Mouse (Mus musculus): Measurements from ENCODE around the gene 2810004N23Rik. TPM values are rescaled to one million over a fixed set of nuclear protein-coding genes. Genes with fewer than 3 reads are reported as not detected.

Gene 2810004N23Rik
- polyA plus RNA-seq, 1 experiment from 2014 or later: 41.5 TPM

DNA sequence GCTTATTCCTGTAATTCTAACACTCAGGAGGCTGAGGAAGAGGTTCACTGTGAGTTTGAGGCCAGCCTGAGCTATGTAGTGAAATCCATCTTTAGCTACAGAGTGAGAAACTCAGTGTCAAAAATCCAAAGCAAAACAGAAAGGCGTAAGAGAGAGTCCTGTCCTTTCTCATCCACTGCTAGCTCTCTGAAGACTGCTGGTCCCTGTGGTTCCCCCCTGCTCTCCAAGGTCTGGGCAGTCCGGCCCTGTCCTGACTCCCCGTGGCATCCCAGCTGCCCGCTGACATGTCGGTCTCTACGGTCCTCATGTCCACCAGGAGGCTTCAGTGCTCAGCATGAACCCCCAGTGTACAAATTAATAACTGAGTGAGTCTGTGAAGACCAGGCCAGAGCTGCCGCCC, 26.6 kb downstream of the 2810004N23Rik start:
- Histone ChIP-seq H3K4me3 (ENCODE audit: low read depth, low read length) (no peak overlapping the region), H3K9me3 (ENCODE audit: control insufficient read depth, low read length) (no peaks in the 10 kb centered on the region), H3K36me3 (ENCODE audit: control insufficient read depth, insufficient read depth, low read length) (peaks cover 15% of the 10 kb centered on the region), H3K27me3 (ENCODE audit: control insufficient read depth, insufficient read depth, low read length) (no peaks in the 10 kb centered on the region), H3K4me2 (ENCODE audit: low read depth) (no peak overlapping the region), H3K9ac (ENCODE audit: low read length) (no peak overlapping the region), H3K4me1 (ENCODE audit: control insufficient read depth, insufficient read depth, low read length) (no peaks in the 10 kb centered on the region), H3K27ac (ENCODE audit: low read depth, low read length) (no peak overlapping the region)
- 78% methylated on average over 7 of the region's 7 CpGs for WGBS
- no peak for DNase-seq (ENCODE audit: low spot score)
- no peak for ATAC-seq (ENCODE audit: insufficient read depth, low FRiP score, low TSS enrichment)

DNA sequence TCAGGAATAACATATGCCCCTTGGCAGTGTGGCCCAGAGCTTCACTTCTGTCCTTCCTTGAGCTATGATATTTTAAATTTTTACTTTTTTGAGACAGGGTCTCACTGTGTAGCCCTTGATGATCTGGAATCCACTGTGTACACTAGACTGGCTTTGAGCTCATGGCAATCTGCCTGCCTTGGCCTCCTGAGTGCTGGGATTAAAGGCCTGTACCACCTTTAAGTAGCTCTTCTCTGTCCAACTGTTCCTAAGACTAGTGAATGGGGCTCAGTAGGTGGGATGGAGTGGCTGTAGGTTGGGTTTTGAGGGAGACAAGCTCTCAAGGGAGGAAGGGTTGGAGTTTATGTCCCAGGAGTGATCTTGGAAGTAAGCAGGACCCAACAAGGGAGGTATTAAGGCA, 27.1 kb downstream of the 2810004N23Rik start:
- Histone ChIP-seq H3K36me3 (ENCODE audit: control insufficient read depth, insufficient read depth, low read length) (peaks cover 15% of the 10 kb centered on the region), H3K27me3 (ENCODE audit: control insufficient read depth, insufficient read depth, low read length) (no peaks in the 10 kb centered on the region), H3K9me3 (ENCODE audit: control insufficient read depth, low read length) (no peaks in the 10 kb centered on the region), H3K4me1 (ENCODE audit: control insufficient read depth, insufficient read depth, low read length) (no peaks in the 10 kb centered on the region), H3K4me3 (ENCODE audit: low read depth, low read length) (no peak overlapping the region), H3K9ac (ENCODE audit: low read length) (no peak overlapping the region), H3K27ac (ENCODE audit: low read depth, low read length) (no peak overlapping the region), H3K4me2 (ENCODE audit: low read depth) (no peak overlapping the region)
- DNase-seq (ENCODE audit: low spot score) (no peak), ATAC-seq (ENCODE audit: insufficient read depth, low FRiP score, low TSS enrichment) (no peak)

- H3K9ac ChIP-seq (ENCODE audit: low read length): no peak overlapping the region
- no peak overlapping the region for H3K4me2 ChIP-seq (ENCODE audit: low read depth)
- no peaks in the 10 kb centered on the region for H3K27me3 ChIP-seq (ENCODE audit: control insufficient read depth, insufficient read depth, low read length)
- DNase-seq (ENCODE audit: low spot score): no peak
- H3K9me3 ChIP-seq (ENCODE audit: control insufficient read depth, low read length): no peaks in the 10 kb centered on the region
- WGBS: 42% methylated on average over 15 of the region's 15 CpGs
- H3K36me3 ChIP-seq (ENCODE audit: control insufficient read depth, insufficient read depth, low read length): peaks cover 6% of the 10 kb centered on the region
- no peak overlapping the region for H3K27ac ChIP-seq (ENCODE audit: low read depth, low read length)
- no peaks in the 10 kb centered on the region for H3K4me1 ChIP-seq (ENCODE audit: control insufficient read depth, insufficient read depth, low read length)
- no peak for ATAC-seq (ENCODE audit: insufficient read depth, low FRiP score, low TSS enrichment)
- H3K4me3 ChIP-seq (ENCODE audit: low read depth, low read length): no peak overlapping the region
These were observed 29.3 kb downstream of the 2810004N23Rik start for GRCm38 (mm10) chr8:124833430-124834205.

GRCm38 (mm10) chr8:124831941-124832340, 31.0 kb downstream of the 2810004N23Rik start:
- H3K36me3 ChIP-seq (ENCODE audit: control insufficient read depth, insufficient read depth, low read length): no peaks in the 10 kb centered on the region
- WGBS: 92% methylated on average over 6 of the region's 6 CpGs
- H3K4me1 ChIP-seq (ENCODE audit: control insufficient read depth, insufficient read depth, low read length): no peaks in the 10 kb centered on the region
- H3K27me3 ChIP-seq (ENCODE audit: control insufficient read depth, insufficient read depth, low read length): no peaks in the 10 kb centered on the region
- no peak overlapping the region for H3K9ac ChIP-seq (ENCODE audit: low read length)
- no peaks in the 10 kb centered on the region for H3K9me3 ChIP-seq (ENCODE audit: control insufficient read depth, low read length)
- H3K4me2 ChIP-seq (ENCODE audit: low read depth): no peak overlapping the region
- ATAC-seq (ENCODE audit: insufficient read depth, low FRiP score, low TSS enrichment): no peak
- no peak overlapping the region for H3K27ac ChIP-seq (ENCODE audit: low read depth, low read length)
- no peak for DNase-seq (ENCODE audit: low spot score)
- no peak overlapping the region for H3K4me3 ChIP-seq (ENCODE audit: low read depth, low read length)

- Histone ChIP-seq H3K27ac (ENCODE audit: low read depth, low read length) (no peak overlapping the region), H3K36me3 (ENCODE audit: control insufficient read depth, insufficient read depth, low read length) (no peaks in the 10 kb centered on the region), H3K4me3 (ENCODE audit: low read depth, low read length) (no peak overlapping the region), H3K27me3 (ENCODE audit: control insufficient read depth, insufficient read depth, low read length) (no peaks in the 10 kb centered on the region), H3K9me3 (ENCODE audit: control insufficient read depth, low read length) (no peaks in the 10 kb centered on the region), H3K4me2 (ENCODE audit: low read depth) (no peak overlapping the region), H3K9ac (ENCODE audit: low read length) (no peak overlapping the region), H3K4me1 (ENCODE audit: control insufficient read depth, insufficient read depth, low read length) (no peaks in the 10 kb centered on the region)
- WGBS: 76% methylated on average over 6 of the region's 6 CpGs
- no peak for ATAC-seq (ENCODE audit: insufficient read depth, low FRiP score, low TSS enrichment)
- no peak for DNase-seq (ENCODE audit: low spot score)
These were observed 31.4 kb downstream of the 2810004N23Rik start for GRCm38 (mm10) chr8:124831531-124831930.

- H3K4me2 ChIP-seq (ENCODE audit: low read depth): no peak overlapping the region
- no peaks in the 10 kb centered on the region for H3K27me3 ChIP-seq (ENCODE audit: control insufficient read depth, insufficient read depth, low read length)
- H3K9ac ChIP-seq (ENCODE audit: low read length): no peak overlapping the region
- H3K4me1 ChIP-seq (ENCODE audit: control insufficient read depth, insufficient read depth, low read length): no peaks in the 10 kb centered on the region
- H3K4me3 ChIP-seq (ENCODE audit: low read depth, low read length): no peak overlapping the region
- no peaks in the 10 kb centered on the region for H3K9me3 ChIP-seq (ENCODE audit: control insufficient read depth, low read length)
- 83% methylated on average over 13 of the region's 13 CpGs for WGBS
- H3K27ac ChIP-seq (ENCODE audit: low read depth, low read length): no peak overlapping the region
- no peaks in the 10 kb centered on the region for H3K36me3 ChIP-seq (ENCODE audit: control insufficient read depth, insufficient read depth, low read length)
- DNase-seq (ENCODE audit: low spot score) (no peak), ATAC-seq (ENCODE audit: insufficient read depth, low FRiP score, low TSS enrichment) (no peak)
These were observed 32.9 kb downstream of the 2810004N23Rik start for GRCm38 (mm10) chr8:124830050-124830449.

- H3K9ac ChIP-seq (ENCODE audit: low read length): no peak overlapping the region
- H3K36me3 ChIP-seq (ENCODE audit: control insufficient read depth, insufficient read depth, low read length): no peaks in the 10 kb centered on the region
- no peak overlapping the region for H3K27ac ChIP-seq (ENCODE audit: low read depth, low read length)
- no peak overlapping the region for H3K4me3 ChIP-seq (ENCODE audit: low read depth, low read length)
- H3K4me2 ChIP-seq (ENCODE audit: low read depth): no peak overlapping the region
- no peak for ATAC-seq (ENCODE audit: insufficient read depth, low FRiP score, low TSS enrichment)
- WGBS: 85% methylated on average over 24 of the region's 24 CpGs
- no peak for DNase-seq (ENCODE audit: low spot score)
- no peaks in the 10 kb centered on the region for H3K9me3 ChIP-seq (ENCODE audit: control insufficient read depth, low read length)
- no peaks in the 10 kb centered on the region for H3K4me1 ChIP-seq (ENCODE audit: control insufficient read depth, insufficient read depth, low read length)
- no peaks in the 10 kb centered on the region for H3K27me3 ChIP-seq (ENCODE audit: control insufficient read depth, insufficient read depth, low read length)
These were observed 34.2 kb downstream of the 2810004N23Rik start for GRCm38 (mm10) chr8:124828561-124829240.

DNA sequence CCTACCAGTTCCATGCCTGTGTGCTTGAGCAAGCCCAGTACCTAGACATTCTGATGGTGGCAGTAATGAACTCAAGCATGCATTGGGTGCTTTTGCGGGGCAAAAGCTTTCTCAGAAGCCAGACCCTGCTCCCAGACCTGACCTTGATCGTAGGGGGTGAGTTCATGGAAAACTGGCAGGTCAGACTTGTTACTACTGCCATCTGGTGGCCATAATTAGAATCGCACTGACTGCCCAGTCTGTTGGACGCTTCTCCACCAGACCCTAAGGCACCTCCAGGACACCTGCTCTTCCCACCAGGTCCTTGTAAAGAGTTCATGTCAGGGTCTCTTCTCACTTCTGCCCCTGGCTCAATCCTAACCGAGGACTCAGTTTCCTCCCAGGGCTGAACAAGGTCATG, 35.5 kb downstream of the 2810004N23Rik start:
- DNase-seq (ENCODE audit: low spot score): peak; percentile 61
- no peaks in the 10 kb centered on the region for H3K27me3 ChIP-seq (ENCODE audit: control insufficient read depth, insufficient read depth, low read length)
- H3K4me1 ChIP-seq (ENCODE audit: control insufficient read depth, insufficient read depth, low read length): no peaks in the 10 kb centered on the region
- 3% methylated on average over 5 of the region's 5 CpGs for WGBS
- no peak overlapping the region for H3K4me2 ChIP-seq (ENCODE audit: low read depth)
- no peak overlapping the region for H3K27ac ChIP-seq (ENCODE audit: low read depth, low read length)
- H3K36me3 ChIP-seq (ENCODE audit: control insufficient read depth, insufficient read depth, low read length): no peaks in the 10 kb centered on the region
- no peak for ATAC-seq (ENCODE audit: insufficient read depth, low FRiP score, low TSS enrichment)
- no peak overlapping the region for H3K9ac ChIP-seq (ENCODE audit: low read length)
- H3K4me3 ChIP-seq (ENCODE audit: low read depth, low read length): no peak overlapping the region
- no peaks in the 10 kb centered on the region for H3K9me3 ChIP-seq (ENCODE audit: control insufficient read depth, low read length)

GRCm38 (mm10) chr8:124826658-124827057, 36.3 kb downstream of the 2810004N23Rik start:
- no peak for ATAC-seq (ENCODE audit: insufficient read depth, low FRiP score, low TSS enrichment)
- no peaks in the 10 kb centered on the region for H3K4me1 ChIP-seq (ENCODE audit: control insufficient read depth, insufficient read depth, low read length)
- DNase-seq (ENCODE audit: low spot score): no peak
- no peak overlapping the region for H3K4me3 ChIP-seq (ENCODE audit: low read depth, low read length)
- H3K9ac ChIP-seq (ENCODE audit: low read length): no peak overlapping the region
- H3K27ac ChIP-seq (ENCODE audit: low read depth, low read length): no peak overlapping the region
- H3K9me3 ChIP-seq (ENCODE audit: control insufficient read depth, low read length): no peaks in the 10 kb centered on the region
- H3K4me2 ChIP-seq (ENCODE audit: low read depth): no peak overlapping the region
- no peaks in the 10 kb centered on the region for H3K27me3 ChIP-seq (ENCODE audit: control insufficient read depth, insufficient read depth, low read length)
- 23% methylated on average over 7 of the region's 7 CpGs for WGBS
- no peaks in the 10 kb centered on the region for H3K36me3 ChIP-seq (ENCODE audit: control insufficient read depth, insufficient read depth, low read length)
